Mouse (Mus musculus) mature B cell (primary cell): ENCODE results near the gene Pip5k1b.

Experiments
- in situ Hi-C: fragments of 300-500 bp; cut with MboI; formaldehyde crosslinking; loops from 2 replicates; pipeline ENCODE4 v1.14.3; 2019

Pip5k1b gene

GRCm38 (mm10) chr19:24517057-24517456 is 38.6 kb downstream of the Pip5k1b start:
- in situ Hi-C loops = no loop called here

- in situ Hi-C loops = no loop called here
Observed at GRCm38 (mm10) chr19:24515941-24516340, 39.7 kb downstream of the Pip5k1b start.

GRCm38 (mm10) chr19:24514661-24515642 is 40.7 kb downstream of the Pip5k1b start:
- in situ Hi-C loops = no loop called here

- in situ Hi-C loops = no loop called here
Observed at GRCm38 (mm10) chr19:24513105-24513843, 42.4 kb downstream of the Pip5k1b start.

GRCm38 (mm10) chr19:24511939-24512338 is 43.7 kb downstream of the Pip5k1b start:
- in situ Hi-C loops = no loop called here

GRCm38 (mm10) chr19:24509391-24509790 is 46.3 kb downstream of the Pip5k1b start:
- in situ Hi-C loops = no loop called here

GRCm38 (mm10) chr19:24508087-24508767 is 47.4 kb downstream of the Pip5k1b start:
- in situ Hi-C loops = no loop called here

GRCm38 (mm10) chr19:24502736-24503421 is 52.8 kb downstream of the Pip5k1b start:
- in situ Hi-C loops = no loop called here

- in situ Hi-C loops = no loop called here
Observed at GRCm38 (mm10) chr19:24501525-24501924, 54.1 kb downstream of the Pip5k1b start.

- in situ Hi-C loops = no loop called here
Observed at GRCm38 (mm10) chr19:24500431-24500830, 55.2 kb downstream of the Pip5k1b start.

GRCm38 (mm10) chr19:24499291-24499690 is 56.4 kb downstream of the Pip5k1b start:
- in situ Hi-C loops = no loop called here

- in situ Hi-C loops = no loop called here
Observed at GRCm38 (mm10) chr19:24493887-24494286, 61.8 kb downstream of the Pip5k1b start.

GRCm38 (mm10) chr19:24491824-24492223 is 63.8 kb downstream of the Pip5k1b start:
- in situ Hi-C loops = no loop called here

- in situ Hi-C loops = no loop called here
Observed at GRCm38 (mm10) chr19:24490275-24490674, 65.4 kb downstream of the Pip5k1b start.

GRCm38 (mm10) chr19:24486433-24487296 is 69.0 kb downstream of the Pip5k1b start:
- in situ Hi-C loops = no loop called here

GRCm38 (mm10) chr19:24484612-24485194 is 71.0 kb downstream of the Pip5k1b start:
- in situ Hi-C loops = no loop called here

GRCm38 (mm10) chr19:24480916-24481315 is 74.8 kb downstream of the Pip5k1b start:
- in situ Hi-C loops = no loop called here

- in situ Hi-C loops = no loop called here
Observed at GRCm38 (mm10) chr19:24476929-24477882, 78.5 kb downstream of the Pip5k1b start, which contains the start of gene Fam122a. Fam122a (minus strand) TSS chr19:24477356.

GRCm38 (mm10) chr19:24476461-24476860 is 79.2 kb downstream of the Pip5k1b start:
- in situ Hi-C loops = no loop called here
